Comparison of ENCODE assay signal across 11 mouse cellular contexts in genomic region chr6:50252690-50253089, GRCm38 (mm10). TPM values are rescaled to one million over a fixed set of nuclear protein-coding genes. Genes with fewer than 3 reads are reported as not detected.
DNase-seq lines count a peak whose midpoint lies in the region; ATAC-seq and TF ChIP-seq lines count a peak whose summit lies in the region.
"Had no signal": no experiment of that assay in that cellular context is flagged by ENCODE, and none has a peak within 500 bp of the region (broad histone marks: within the 10 kb centered on the region; RNA-seq: fewer than 3 reads in every experiment).

No protein-coding gene starts in this region.

- H3K9me3 ChIP-seq in kidney, embryonic 16.5 days (ENCODE audit: low read length): no peaks in the 10 kb centered on the region
- H3K9me3 ChIP-seq in kidney, embryonic 15.5 days (replicated peaks): no peaks in the 10 kb centered on the region
- no peaks in the 10 kb centered on the region for H3K9me3 ChIP-seq in G1E (replicated peaks)
- H3K9me3 ChIP-seq: liver, embryonic 15.5 days had no signal

- no peaks in the 10 kb centered on the region for H3K36me3 ChIP-seq in kidney, embryonic 16.5 days (ENCODE audit: insufficient read depth, low read length)
- H3K36me3 ChIP-seq in kidney, embryonic 15.5 days: no peaks in the 10 kb centered on the region
- H3K36me3 ChIP-seq in G1E (replicated peaks): no peaks in the 10 kb centered on the region
- H3K36me3 ChIP-seq: liver, embryonic 15.5 days had no signal

- no peaks in the 10 kb centered on the region for H3K27me3 ChIP-seq in kidney, embryonic 16.5 days (ENCODE audit: insufficient read depth, low read length)
- no peaks in the 10 kb centered on the region for H3K27me3 ChIP-seq in kidney, embryonic 15.5 days
- peaks cover 10% of the 10 kb centered on the region for H3K27me3 ChIP-seq in G1E (ENCODE audit: insufficient read depth, low read length)
- H3K27me3 ChIP-seq: liver, embryonic 15.5 days had no signal

- H3K4me3 ChIP-seq in kidney, embryonic 16.5 days (ENCODE audit: low read length): no peak overlapping the region
- H3K4me3 ChIP-seq in kidney, embryonic 15.5 days (replicated peaks): no peak overlapping the region
- H3K4me3 ChIP-seq in G1E (ENCODE audit: low read depth, low read length): no peak overlapping the region
- H3K4me3 ChIP-seq: erythroblast, embryonic 14.5 days; layer of hippocampus, adult 2 months; liver, embryonic 15.5 days had no signal

- 53% methylated on average over 5 of the region's 5 CpGs for WGBS in kidney, embryonic 16.5 days
- 55% methylated on average over 5 of the region's 5 CpGs for WGBS in kidney, embryonic 15.5 days

- peak; percentile 31 for DNase-seq in G1E (ENCODE audit: low spot score)
- peak; percentile 14 for DNase-seq in lung, postnatal 10 days
- DNase-seq in thymus, adult 18-20 months: peak; percentile 51 to 74
- DNase-seq in embryo, embryonic 11 days: no peak
- DNase-seq in gastrocnemius, postnatal 36 days: no peak
- no peak for DNase-seq in ovary, postnatal 14 days (ENCODE audit: low spot score)

- H3K27ac ChIP-seq in kidney, embryonic 16.5 days (ENCODE audit: low read length): no peak overlapping the region
- H3K27ac ChIP-seq in kidney, embryonic 15.5 days: no peak overlapping the region
- H3K27ac ChIP-seq: layer of hippocampus, adult 2 months; liver, embryonic 15.5 days had no signal

- no peak overlapping the region for H3K4me2 ChIP-seq in kidney, embryonic 16.5 days (replicated peaks; ENCODE audit: low read depth, low read length)
- H3K4me2 ChIP-seq in kidney, embryonic 15.5 days: no peak overlapping the region
- H3K4me2 ChIP-seq: liver, embryonic 15.5 days had no signal

- no peak overlapping the region for H3K9ac ChIP-seq in kidney, embryonic 16.5 days (replicated peaks; ENCODE audit: low read length)
- H3K9ac ChIP-seq in kidney, embryonic 15.5 days: no peak overlapping the region
- H3K9ac ChIP-seq: liver, embryonic 15.5 days had no signal

- ATAC-seq in kidney, embryonic 16.5 days (ENCODE audit: low FRiP score, low TSS enrichment): 0 out of 2 replicates have a peak, but pooled peaks have one; percentile 27
- no peak for ATAC-seq in kidney, embryonic 15.5 days (replicated peaks; ENCODE audit: low FRiP score)
- ATAC-seq in G1E (ENCODE audit: extremely low read depth, insufficient number of reproducible peaks, low FRiP score, poor library complexity, severe bottlenecking): peak; percentile 65

- no peak for TF ChIP-seq CTCF in G1E (IDR thresholded peaks at IDR 0.05; ENCODE audit: low read depth, low read length)

- no peaks in the 10 kb centered on the region for H3K4me1 ChIP-seq in kidney, embryonic 16.5 days (ENCODE audit: insufficient read depth, low read length)
- H3K4me1 ChIP-seq in kidney, embryonic 15.5 days: peaks cover 7% of the 10 kb centered on the region
- peaks cover 36% of the 10 kb centered on the region for H3K4me1 ChIP-seq in G1E (ENCODE audit: insufficient read depth, low read depth, low read length)

- intact Hi-C loops in gastrocnemius, postnatal 36 days (cut with DNase I): no loop called here

RNA-seq across cellular contexts. Expression of gene Gsdme, which starts 11.0 kb away (rescaled TPM):
- 55.3 and 58.0 TPM in 2 replicates for polyA plus RNA-seq in kidney, embryonic 16.5 days (2015; fragmentation: Nextera tagmentation; extraction: Ambion mirVana)
- 56.2 and 59.0 TPM in 2 replicates for polyA plus RNA-seq in kidney, embryonic 15.5 days (2015; fragmentation: Nextera tagmentation; extraction: Ambion mirVana)
- not detected in 2 replicates for total RNA-seq in G1E (2014; fragmentation: Nextera tagmentation)
- 0.76 and 0.87 TPM in 2 replicates for total RNA-seq in G1E (2017)
- polyA plus RNA-seq in G1E (2012): 0.02 TPM in 1 of 2 replicates, not detected in the other
- total RNA-seq in gastrocnemius, postnatal 36 days (2021): under 1 TPM; 0.48 to 0.62 TPM

Comparison
In these comparisons a context has a peak if more than half of its experiments do, and no peak if none do; other contexts are left out.
1. DNase-seq: peak in G1E (single experiment), lung, postnatal 10 days (single experiment) and thymus, adult 18-20 months (2 of 2); none in embryo, embryonic 11 days (single experiment), gastrocnemius, postnatal 36 days (0 of 2) and ovary, postnatal 14 days (single experiment).
2. RNA of gene Gsdme, which starts 11.0 kb away (polyA plus RNA-seq): 56.2 to 59.0 TPM in kidney, embryonic 15.5 days and 55.3 to 58.0 TPM in kidney, embryonic 16.5 days; 0.02 TPM in G1E; every median in the first group is over 10 times any median in the second.